Mouse (Mus musculus) olfactory bulb, adult 2 months (tissue): ENCODE results near the gene Kcnab1.

Experiments
- CTCF ChIP-seq: fragments of 200-500 bp; IDR thresholded peaks from 2 replicates; pipeline ENCODE4 v1.5.1; 2012; ENCODE audit warnings: low read depth, mild to moderate bottlenecking, low read length, moderate library complexity; ENCODE audit not compliant: insufficient read depth
- POLR2A ChIP-seq: fragments of 200-500 bp; IDR thresholded peaks from 2 replicates; pipeline ENCODE4 v1.6.1; 2012; ENCODE audit warnings: mild to moderate bottlenecking, low read depth, low read length, moderate library complexity; ENCODE audit not compliant: insufficient read depth

DNA sequence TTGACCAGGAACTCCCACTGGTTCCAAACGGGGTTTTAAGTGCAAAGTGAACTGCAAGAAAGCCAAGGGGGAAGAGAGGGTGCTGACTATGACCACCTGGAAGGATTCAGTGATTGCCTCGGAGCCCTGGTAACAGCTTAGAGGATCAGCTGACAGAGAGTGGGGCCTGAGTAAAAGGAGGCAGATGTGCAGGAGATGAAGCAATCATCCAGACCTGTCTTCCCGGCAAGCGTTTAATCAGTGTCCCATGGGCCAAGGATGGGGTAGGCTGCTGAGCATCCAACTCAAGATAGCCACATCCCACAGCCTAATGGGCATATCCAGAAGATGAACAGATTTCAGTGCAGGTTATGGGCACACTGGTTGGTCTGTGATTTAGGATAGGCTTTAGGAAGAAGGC is 258.8 kb downstream of the Kcnab1 start:
- no peak for TF ChIP-seq CTCF
- no peak for TF ChIP-seq POLR2A
